Mouse (Mus musculus): ENCODE measurements around the gene Met. TPM values are rescaled to one million over a fixed set of nuclear protein-coding genes. Genes with fewer than 3 reads are reported as not detected.

Met gene
- total RNA-seq, 2 experiments from 2014 or later: 2.2 to 4.0 TPM

DNA sequence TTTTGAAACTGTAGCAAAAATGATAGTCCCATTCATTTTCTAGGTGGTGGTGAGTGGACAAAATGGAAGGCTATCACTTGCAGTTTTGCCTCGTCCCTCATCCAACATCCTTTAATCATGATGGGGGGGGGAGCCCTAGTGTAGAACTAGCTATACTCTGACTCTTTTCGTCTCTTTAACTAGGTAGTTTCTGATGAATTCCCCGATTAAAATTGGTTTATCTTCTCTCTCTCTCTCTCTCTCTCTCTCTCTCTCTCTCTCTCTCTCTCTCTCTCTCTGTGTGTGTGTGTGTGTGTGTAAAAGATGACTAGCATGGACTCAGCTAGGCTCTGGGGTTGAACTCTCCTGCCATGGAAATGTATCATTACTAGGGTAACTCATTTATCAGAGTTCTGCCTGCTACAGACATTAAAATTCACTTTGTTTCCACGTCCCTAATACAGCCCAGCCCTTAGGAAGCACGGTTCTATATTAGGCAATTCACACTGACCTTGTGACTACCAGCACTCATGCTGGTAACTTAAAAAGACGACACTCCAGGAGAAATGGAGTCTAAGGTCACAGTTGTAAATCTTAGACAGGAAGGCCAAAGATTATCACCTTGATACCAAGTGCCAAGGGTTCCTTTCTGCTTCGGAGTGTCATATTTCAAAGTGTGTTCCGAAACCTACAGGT, 126.5 kb downstream of the Met start:
- ATAC-seq (replicated peaks; ENCODE audit: low FRiP score, poor library complexity, severe bottlenecking): no peak

DNA sequence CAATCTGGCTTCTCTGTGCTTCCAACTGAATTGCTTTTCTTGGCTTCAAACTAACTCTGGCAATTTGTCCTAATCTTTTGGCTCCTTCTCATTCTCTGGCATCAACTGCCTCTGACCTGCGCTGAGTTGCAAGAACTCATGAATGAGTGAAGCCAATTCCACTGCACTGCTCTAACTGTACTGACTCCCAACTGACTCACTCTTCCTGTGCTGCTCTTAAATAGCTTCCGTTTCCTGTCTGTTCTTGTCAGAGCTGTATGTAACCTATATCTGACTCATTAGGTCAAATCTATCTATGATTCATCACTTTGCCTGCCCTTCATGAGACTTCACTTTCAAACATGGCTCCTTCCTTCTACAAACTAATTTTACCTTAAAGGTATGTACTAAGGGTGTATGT, 130.4 kb downstream of the Met start:
- no peak for ATAC-seq (replicated peaks; ENCODE audit: low FRiP score, poor library complexity, severe bottlenecking)

DNA sequence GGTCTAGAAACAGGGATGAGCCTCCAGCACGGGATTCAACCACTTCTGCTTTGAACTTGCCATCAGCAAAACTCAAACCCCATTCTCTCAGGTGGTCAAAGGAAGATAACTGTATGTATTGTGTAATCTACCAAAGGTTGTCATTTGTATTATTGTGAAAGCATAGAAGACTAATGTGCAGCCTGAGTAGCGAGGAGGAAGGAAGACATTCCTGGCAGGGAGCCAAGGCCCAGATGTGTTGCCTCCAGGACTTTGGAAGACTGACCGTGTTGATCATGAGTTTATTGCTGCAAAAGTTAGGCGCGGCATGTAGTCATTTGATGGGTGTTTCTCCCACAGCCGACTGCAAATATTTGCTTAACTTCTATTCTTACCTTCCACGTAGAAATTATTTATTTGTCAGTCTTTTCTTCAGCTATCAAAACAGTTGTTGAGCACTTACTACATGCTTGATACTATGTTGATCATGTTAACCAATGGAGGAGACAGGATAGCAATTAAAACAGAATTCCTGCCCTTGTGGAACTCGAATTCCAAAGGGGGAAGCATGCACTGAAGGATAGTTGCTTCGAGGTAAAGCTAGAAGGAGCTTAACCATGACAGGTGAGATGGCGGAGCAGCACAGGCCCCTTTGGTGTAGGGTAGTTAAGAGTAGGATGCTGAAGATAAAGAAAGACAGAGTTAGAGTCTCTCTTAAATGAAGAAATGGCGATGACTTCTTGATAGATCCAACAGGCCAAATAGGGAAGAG, 132.3 kb downstream of the Met start:
- no peak for ATAC-seq (replicated peaks; ENCODE audit: low FRiP score, poor library complexity, severe bottlenecking)

DNA sequence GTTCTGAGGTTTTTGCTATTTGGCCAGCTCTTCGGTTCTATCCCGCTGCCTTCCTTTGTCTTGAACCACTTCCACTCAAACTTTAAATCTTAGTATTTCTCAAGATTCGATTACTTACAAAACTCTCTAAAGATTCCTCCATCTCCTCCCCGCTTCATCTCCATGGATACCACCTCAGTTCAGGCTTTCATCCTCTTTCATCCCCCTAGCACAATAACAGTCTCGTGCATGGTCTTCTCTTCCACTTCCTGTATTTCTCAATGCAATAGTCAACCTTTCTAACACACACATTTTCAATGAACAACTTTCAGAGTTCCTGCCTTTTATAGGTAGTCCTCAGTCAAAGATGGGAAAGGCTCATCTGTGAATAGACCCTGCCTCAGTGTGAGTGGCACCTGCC, 135.8 kb downstream of the Met start:
- no peak for ATAC-seq (replicated peaks; ENCODE audit: low FRiP score, poor library complexity, severe bottlenecking)

DNA sequence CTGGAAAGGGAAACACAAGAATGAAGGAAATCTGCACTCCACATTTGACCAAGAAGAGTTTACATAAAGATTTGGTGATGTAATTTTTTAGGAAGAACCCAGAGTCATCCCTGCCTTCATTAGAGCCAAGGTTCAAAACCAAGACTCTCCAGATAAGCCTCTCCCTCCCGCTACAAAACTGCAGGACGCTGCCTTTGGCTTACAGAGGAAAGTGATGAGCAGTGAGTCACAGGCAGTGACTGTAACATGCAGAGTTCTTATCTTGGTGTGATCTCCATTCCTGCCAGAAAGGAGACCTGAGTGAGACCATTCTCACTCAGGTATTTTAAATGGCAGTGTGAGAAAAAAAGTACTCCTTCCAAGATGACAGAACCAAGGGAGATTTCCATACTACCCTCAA, 137.9 kb downstream of the Met start:
- no peak for ATAC-seq (replicated peaks; ENCODE audit: low FRiP score, poor library complexity, severe bottlenecking)

DNA sequence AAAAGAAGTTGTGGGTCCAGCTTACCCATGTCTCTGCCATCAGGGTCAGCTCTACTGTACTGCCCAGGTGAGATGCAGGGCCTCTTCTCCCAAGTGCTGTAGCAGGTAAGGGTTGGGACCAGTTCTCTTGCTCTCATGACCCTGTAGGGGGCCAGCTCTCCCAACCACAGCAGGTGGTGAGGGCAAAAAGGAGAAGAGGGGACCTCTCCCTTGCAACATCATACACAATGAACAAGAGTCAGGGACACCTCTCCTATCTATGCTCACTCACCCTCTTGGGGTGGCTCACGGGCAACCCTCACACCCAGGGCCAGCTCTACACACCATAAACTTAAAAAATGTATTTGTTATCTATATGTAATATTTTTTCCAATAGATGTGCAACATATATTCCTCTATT, 143.3 kb downstream of the Met start:
- no peak for ATAC-seq (replicated peaks; ENCODE audit: low FRiP score, poor library complexity, severe bottlenecking)

DNA sequence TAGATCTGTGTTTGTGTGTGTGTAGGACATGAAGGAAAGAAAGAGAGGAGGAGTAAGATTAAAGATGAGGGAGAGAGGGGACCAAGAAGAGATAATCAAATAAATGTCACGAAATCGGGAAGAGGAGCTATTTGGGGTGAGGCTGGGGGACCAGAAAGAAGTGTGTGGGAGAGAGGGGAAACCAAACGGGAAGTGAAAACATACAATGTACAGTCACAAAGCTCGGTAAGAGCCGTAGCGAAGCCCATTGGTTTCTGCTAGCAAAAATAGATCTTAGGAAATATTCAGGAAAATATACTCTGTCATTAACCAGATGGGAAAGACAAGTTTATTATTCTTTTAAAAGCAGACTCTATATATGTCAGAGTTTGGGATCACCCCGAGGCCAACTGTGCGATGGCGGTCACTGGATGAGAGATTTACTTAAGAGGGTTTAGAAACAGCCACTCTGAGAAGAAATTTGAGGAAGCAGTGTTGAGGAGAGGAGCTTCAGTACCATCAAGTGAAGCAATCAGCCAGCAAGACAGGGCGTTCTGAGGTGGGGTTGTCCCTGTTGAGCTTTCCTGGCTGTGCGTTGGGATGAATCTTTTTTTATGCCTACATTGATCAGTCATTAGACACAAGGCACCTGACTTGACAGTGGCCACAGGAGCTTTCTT, 147.9 kb downstream of the Met start:
- ATAC-seq (replicated peaks; ENCODE audit: low FRiP score, poor library complexity, severe bottlenecking): no peak

DNA sequence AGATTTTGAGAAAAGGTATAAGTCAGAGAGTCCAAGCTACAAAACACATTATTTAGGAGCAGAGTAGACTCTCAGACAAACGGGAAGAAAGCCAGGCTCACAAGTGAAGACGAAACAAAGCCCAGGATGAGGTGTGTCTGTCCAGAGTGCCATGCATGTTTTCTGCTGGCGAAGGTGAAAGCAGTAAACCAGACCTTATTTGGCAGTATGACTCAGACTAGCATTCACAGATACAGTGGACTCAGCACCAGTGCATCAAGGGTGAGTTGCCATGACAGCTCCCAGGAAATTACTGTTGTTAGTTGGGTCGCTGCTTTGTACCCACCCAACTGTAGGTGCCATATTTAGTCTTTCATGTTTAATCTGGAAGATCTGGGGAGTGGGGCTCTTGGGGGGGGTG, 149.1 kb downstream of the Met start:
- no peak for ATAC-seq (replicated peaks; ENCODE audit: low FRiP score, poor library complexity, severe bottlenecking)

DNA sequence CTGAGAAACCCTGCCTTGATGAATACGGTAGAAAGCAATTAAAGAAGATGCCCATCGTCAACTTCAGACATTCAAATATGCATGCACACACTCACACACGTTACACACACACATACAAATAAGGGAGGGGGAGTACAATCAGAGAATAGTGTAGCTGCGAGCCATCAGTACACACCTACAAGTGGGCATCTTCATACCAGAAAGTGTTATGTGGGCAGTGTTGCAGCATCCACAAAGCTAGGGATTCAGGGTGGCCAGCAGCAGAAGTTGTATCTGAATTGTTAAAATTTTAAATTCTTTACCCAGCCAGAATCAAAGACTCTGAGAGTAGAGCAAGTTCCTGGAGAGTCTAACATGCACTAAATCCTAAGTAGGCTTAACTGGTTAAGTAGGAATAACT, 157.2 kb downstream of the Met start:
- no peak for ATAC-seq (replicated peaks; ENCODE audit: low FRiP score, poor library complexity, severe bottlenecking)

DNA sequence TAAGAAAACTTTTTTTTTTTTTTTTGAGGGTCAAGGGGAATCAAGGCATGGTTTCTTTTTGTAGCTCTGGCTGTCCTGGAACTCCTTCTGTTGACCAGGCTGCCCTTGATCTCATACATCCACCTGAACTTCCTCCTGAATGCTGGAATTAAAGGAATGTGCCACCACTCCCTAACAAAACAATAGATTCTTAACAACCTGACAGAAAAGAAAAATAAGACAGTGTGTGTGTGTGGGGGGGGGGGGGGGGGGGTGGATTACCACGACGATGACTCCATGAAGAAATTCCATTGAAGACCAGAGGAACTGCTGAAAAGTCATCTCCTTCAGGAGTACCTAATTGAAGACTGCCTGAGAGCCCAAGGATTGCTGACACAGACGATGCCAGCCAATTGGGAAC, 157.8 kb downstream of the Met start:
- ATAC-seq (replicated peaks; ENCODE audit: low FRiP score, poor library complexity, severe bottlenecking): no peak

Other genes starting within 250 kb of the Met start
- 2.7 and 9.4 TPM in 2 replicates for gene Cav2, start 182.6 kb upstream of the Met start, total RNA-seq (2015; ENCODE audit: low replicate concordance)
- 0.98 TPM in 1 of 2 replicates, not detected in the other for gene Cav2, start 182.6 kb upstream of the Met start, total RNA-seq (2017; ENCODE audit: low replicate concordance)
- gene Cav1, start 157.5 kb upstream of the Met start, total RNA-seq (2015; ENCODE audit: low replicate concordance): not detected in 2 replicates
- not detected in 2 replicates for gene Cav1, start 157.5 kb upstream of the Met start, total RNA-seq (2017; ENCODE audit: low replicate concordance)
- gene Capza2, start 172.4 kb downstream of the Met start, total RNA-seq (2015; ENCODE audit: low replicate concordance): 84.5 and 87.1 TPM in 2 replicates
- gene Capza2, start 172.4 kb downstream of the Met start, total RNA-seq (2017; ENCODE audit: low replicate concordance): 87.0 and 89.0 TPM in 2 replicates
- 29.0 and 73.4 TPM in 2 replicates for gene St7, start 229.1 kb downstream of the Met start, total RNA-seq (2015; ENCODE audit: low replicate concordance)
- gene St7, start 229.1 kb downstream of the Met start, total RNA-seq (2017; ENCODE audit: low replicate concordance): 73.5 and 90.6 TPM in 2 replicates